8 mouse cellular contexts compared by ENCODE assay signal in the genomic region with DNA sequence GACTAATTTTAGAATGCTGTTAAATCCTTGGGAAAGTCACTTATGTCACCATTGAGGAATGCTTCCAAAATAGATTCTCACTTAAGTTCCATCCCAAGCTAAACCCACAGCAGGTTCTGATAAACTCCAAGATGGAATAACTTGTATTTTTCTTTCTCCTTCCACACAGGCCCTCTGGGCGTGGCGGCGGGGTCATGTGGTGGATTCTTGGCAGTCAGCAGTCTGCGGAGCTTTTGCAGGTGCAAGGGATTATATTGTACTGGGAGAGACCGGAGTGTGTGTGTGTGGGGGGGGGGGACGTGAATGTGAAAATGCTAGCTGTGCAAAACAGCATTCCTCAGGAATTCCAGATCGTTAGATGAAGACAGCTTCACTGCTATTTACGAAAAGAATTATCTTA.
DNase-seq lines count a peak whose midpoint lies in the region; ATAC-seq and TF ChIP-seq lines count a peak whose summit lies in the region.

No protein-coding gene starts in this region.

- ATAC-seq in limb, embryonic 11.5 days (ENCODE audit: insufficient number of reproducible peaks, low FRiP score, low TSS enrichment, low read depth): peak; percentile 63; the same call in 1 of the 2 replicates
- ATAC-seq in megakaryocyte, adult 5-6 weeks (ENCODE audit: poor library complexity, severe bottlenecking): no peak

- H3K36me3 ChIP-seq in heart, adult 2 months (ENCODE audit: control insufficient read depth, insufficient read depth, low read length): peaks cover 3% of the 10 kb centered on the region
- H3K36me3 ChIP-seq in limb, embryonic 11.5 days (ENCODE audit: control insufficient read depth, insufficient read depth, low read length): no peaks in the 10 kb centered on the region

- peak; percentile 39 for DNase-seq in adrenal gland, postnatal 10 days
- DNase-seq in adrenal gland, postnatal 4 days (ENCODE audit: low spot score in 2 of 2): no peak
- peak; percentile 71 for DNase-seq in brain, embryonic 14.5 days (ENCODE audit: low read depth)
- DNase-seq in heart, adult 2 months: peak; percentile 56 to 58
- DNase-seq in limb, embryonic 11.5 days (ENCODE audit: low spot score): peak; percentile 70
- no peak for DNase-seq in thymus, postnatal 36 days
- DNase-seq in adrenal gland, adult (ENCODE audit: inconsistent age in 2 of 2, low spot score in 1 of 2): no peak

- no peak overlapping the region for H3K4me2 ChIP-seq in limb, embryonic 11.5 days (ENCODE audit: low read depth, severe bottlenecking)

- intact Hi-C loops in heart, adult 2 months (cut with DNase I): no loop called here

- no peaks in the 10 kb centered on the region for H3K27me3 ChIP-seq in heart, adult 2 months (ENCODE audit: control insufficient read depth, insufficient read depth, low read length)
- H3K27me3 ChIP-seq in limb, embryonic 11.5 days (ENCODE audit: control insufficient read depth, insufficient read depth, low read length): no peaks in the 10 kb centered on the region

- peak overlapping the region; percentile 55 for H3K27ac ChIP-seq in heart, adult 2 months
- no peak overlapping the region for H3K27ac ChIP-seq in limb, embryonic 11.5 days (replicated peaks; ENCODE audit: low read depth, low read length)

- peak overlapping the region; percentile 33 for H3K4me3 ChIP-seq in heart, adult 2 months
- H3K4me3 ChIP-seq in limb, embryonic 11.5 days (ENCODE audit: low read depth, low read length): no peak overlapping the region

- no peaks in the 10 kb centered on the region for H3K9me3 ChIP-seq in limb, embryonic 11.5 days (ENCODE audit: control insufficient read depth, low read length)

- peaks cover 7% of the 10 kb centered on the region for H3K4me1 ChIP-seq in heart, adult 2 months (ENCODE audit: control insufficient read depth, insufficient read depth, low read length)
- peaks cover 14% of the 10 kb centered on the region for H3K4me1 ChIP-seq in limb, embryonic 11.5 days (ENCODE audit: control insufficient read depth, insufficient read depth, low read length)

- no peaks in the 10 kb centered on the region for H3K79me2 ChIP-seq in heart, adult 2 months (replicated peaks; ENCODE audit: control insufficient read depth, insufficient read depth, low read length)

- H3K9ac ChIP-seq in heart, adult 2 months (ENCODE audit: low read depth, low read length): no peak overlapping the region
- no peak overlapping the region for H3K9ac ChIP-seq in limb, embryonic 11.5 days (ENCODE audit: low read length)

- no peak for TF ChIP-seq POLR2A in brain, embryonic 14.5 days (IDR thresholded peaks at IDR 0.05; ENCODE audit: borderline replicate concordance, extremely low read depth, insufficient read depth, insufficient read length, poor library complexity, severe bottlenecking)
- TF ChIP-seq POLR2A in heart, adult 2 months (IDR thresholded peaks at IDR 0.05; ENCODE audit: insufficient read depth, low read depth, low read length): no peak

- 5% methylated on average over 8 of the region's 8 CpGs for WGBS in heart, adult 2 months
- WGBS in limb, embryonic 11.5 days: 29% methylated on average over 8 of the region's 8 CpGs

- TF ChIP-seq CTCF in brain, embryonic 14.5 days (IDR thresholded peaks at IDR 0.05; ENCODE audit: borderline replicate concordance, extremely low read depth, insufficient read depth, insufficient read length): no peak
- no peak for TF ChIP-seq CTCF in heart, adult 2 months (IDR thresholded peaks at IDR 0.05)

- no peak for TF ChIP-seq EP300 in heart, adult 2 months (IDR thresholded peaks at IDR 0.05; ENCODE audit: insufficient read depth, low read depth, low read length)

Comparison
In these comparisons a context has a peak if more than half of its experiments do, and no peak if none do; other contexts are left out.
1. DNase-seq: peak in adrenal gland, postnatal 10 days (single experiment), brain, embryonic 14.5 days (single experiment), heart, adult 2 months (2 of 2) and limb, embryonic 11.5 days (single experiment); none in adrenal gland, postnatal 4 days (0 of 2), thymus, postnatal 36 days (0 of 2) and adrenal gland, adult (0 of 2).